Mouse (Mus musculus): ENCODE data around the gene Nr1d2. TPM values are rescaled to one million over a fixed set of nuclear protein-coding genes. Genes with fewer than 3 reads are reported as not detected.

Gene Nr1d2
- 2.9 and 4.0 TPM in 2 replicates for polyA plus RNA-seq (2015; fragmentation: Nextera tagmentation; extraction: Ambion mirVana)

DNA sequence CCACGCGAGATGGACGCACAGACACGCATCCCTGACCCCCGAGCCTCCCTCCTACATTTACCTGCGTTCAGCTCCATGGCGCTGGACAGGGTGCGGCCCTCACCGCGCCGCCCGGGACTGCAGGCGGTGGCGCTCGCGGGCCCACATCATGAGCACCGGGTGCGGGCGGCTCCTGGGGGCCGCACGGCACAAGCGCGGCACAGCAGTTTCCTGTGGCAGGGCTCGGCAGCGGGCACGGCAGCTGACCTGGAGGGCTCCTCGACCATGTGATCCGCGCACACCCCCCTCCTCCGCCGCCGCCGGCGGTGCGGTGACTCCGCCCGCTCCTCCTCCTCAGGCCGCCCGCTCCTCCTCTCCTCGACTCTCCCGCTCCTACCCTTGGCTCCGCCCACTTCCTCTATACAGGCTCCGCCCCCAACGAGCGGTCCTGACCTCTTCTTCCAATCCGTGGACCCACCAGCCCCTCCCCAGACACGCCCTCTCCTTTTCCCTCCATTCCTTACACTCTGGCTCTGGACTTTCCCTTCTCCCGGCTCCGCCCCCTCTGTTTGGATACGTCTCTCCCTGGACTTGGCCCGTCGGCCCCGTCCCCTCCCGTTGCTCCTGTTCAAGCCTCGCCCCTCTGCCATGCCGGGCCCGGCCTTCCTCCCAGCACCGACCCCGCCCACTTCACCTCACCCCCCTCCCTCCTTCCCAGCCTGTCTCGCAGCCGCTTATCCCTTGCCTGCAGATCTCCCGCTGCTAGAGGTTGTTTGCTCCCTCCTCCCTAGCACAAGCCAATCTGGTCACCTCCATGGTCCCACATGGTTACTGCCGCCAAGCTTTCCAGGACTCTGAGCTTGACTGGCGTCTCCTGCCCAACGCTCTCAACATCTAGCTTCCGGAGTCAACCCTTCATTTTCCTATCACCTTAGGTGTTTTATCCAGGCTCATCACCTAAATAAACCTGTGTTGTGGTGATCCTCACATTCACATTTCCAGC lies at the start of gene Nr1d2:
Nr1d2 (minus strand) TSS at position 378 of the 982 bp plus-strand sequence.

DNA sequence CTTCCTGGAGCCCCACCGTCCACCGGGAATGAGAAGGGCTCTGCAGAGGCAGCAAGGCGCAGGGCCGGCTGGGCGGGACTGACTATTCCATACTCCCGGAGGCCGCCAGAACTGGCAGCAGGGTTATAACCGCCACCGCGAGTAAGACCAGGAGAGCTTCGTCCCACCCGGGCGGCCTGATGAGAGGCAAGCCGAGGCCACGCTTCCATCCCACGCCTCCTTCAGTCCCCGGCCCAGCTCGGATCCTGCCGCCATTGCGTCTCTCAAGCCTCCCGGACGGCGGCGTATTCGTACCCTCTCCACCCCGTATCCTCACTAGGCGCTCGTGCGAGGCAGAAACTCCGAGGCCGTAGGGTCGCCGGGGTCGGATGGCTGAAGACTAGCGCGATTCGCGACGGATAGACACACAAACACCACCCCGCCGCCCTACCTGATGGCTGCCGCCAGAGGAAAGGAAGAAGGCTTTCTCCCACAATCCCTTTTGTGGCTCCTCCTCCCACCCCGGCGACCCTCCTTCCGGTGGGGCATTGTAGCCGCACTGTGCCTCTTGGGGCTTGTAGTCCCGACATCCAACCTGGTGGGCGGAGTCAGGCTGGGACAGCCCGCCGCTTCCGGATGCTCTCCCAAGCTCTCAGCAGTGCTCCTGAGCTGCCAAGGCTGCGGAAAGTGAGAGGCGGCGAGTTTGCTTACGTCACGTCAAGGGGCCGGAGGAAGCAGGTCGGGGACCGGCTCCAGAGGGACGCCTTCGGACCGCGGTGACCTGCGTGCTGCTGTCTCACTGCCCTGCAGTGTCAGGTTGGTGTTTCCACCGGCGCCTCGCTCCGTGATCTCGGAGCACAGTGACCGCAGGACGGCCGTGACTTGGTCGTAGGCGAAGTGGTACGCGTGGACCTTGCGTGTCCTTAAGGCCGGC lies 31.9 kb upstream of the Nr1d2 start, which contains the start of the genes Nkiras1 and Rpl15:
Nkiras1 (plus strand) TSS at position 608 of the 913 bp plus-strand sequence.
Rpl15 (minus strand) TSS at position 863 of the 913 bp plus-strand sequence.

Other genes with a start within 250 kb of the Nr1d2 start
- 8.8 TPM in 2 replicates for gene Nkiras1, start 32.0 kb upstream of the Nr1d2 start, polyA plus RNA-seq (2015; fragmentation: Nextera tagmentation; extraction: Ambion mirVana)
- gene Rpl15, start 32.3 kb upstream of the Nr1d2 start, polyA plus RNA-seq (2015; fragmentation: Nextera tagmentation; extraction: Ambion mirVana) = 392 and 401 TPM in 2 replicates
- 51.8 and 61.5 TPM in 2 replicates for gene Ube2e1, start 92.7 kb upstream of the Nr1d2 start, polyA plus RNA-seq (2015; fragmentation: Nextera tagmentation; extraction: Ambion mirVana)